In genomic region chr3:98157073-98157472, GRCm38 (mm10) we compare ENCODE assay signal across 23 mouse cellular contexts. TPM values are rescaled to one million over a fixed set of nuclear protein-coding genes. Genes with fewer than 3 reads are reported as not detected.
"Had no signal": no experiment of that assay in that cellular context is flagged by ENCODE, and none has a peak within 500 bp of the region (broad histone marks: within the 10 kb centered on the region; RNA-seq: fewer than 3 reads in every experiment).

No protein-coding gene starts in this region.

- DNase-seq: kidney, adult 2 months; kidney, postnatal 14 days; liver, embryonic 13.5 days; lung, adult 18-20 months; retina, postnatal 1 day; thymus, postnatal 36 days had no signal

- H3K27me3 ChIP-seq: kidney, embryonic 15.5 days; limb, embryonic 15.5 days; liver, embryonic 13.5 days; megakaryocyte, embryonic 14.5 days; midbrain, embryonic 12.5 days; neural tube, embryonic 15.5 days had no signal

- H3K27ac ChIP-seq: kidney, embryonic 15.5 days; limb, embryonic 15.5 days; liver, embryonic 13.5 days; midbrain, embryonic 12.5 days; neural tube, embryonic 15.5 days had no signal

- H3K4me3 ChIP-seq: kidney, embryonic 15.5 days; limb, embryonic 15.5 days; liver, embryonic 13.5 days; megakaryocyte, embryonic 14.5 days; midbrain, embryonic 12.5 days; myocyte; neural tube, embryonic 15.5 days had no signal

- H3K4me1 ChIP-seq: kidney, embryonic 15.5 days; liver, embryonic 13.5 days; midbrain, embryonic 12.5 days; neural tube, embryonic 15.5 days had no signal

- H3K36me3 ChIP-seq: kidney, embryonic 15.5 days; limb, embryonic 15.5 days; liver, embryonic 13.5 days; midbrain, embryonic 12.5 days; neural tube, embryonic 15.5 days had no signal

- H3K9ac ChIP-seq: kidney, embryonic 15.5 days; limb, embryonic 15.5 days; liver, embryonic 13.5 days; midbrain, embryonic 12.5 days; neural tube, embryonic 15.5 days had no signal

- H3K4me2 ChIP-seq: kidney, embryonic 15.5 days; limb, embryonic 15.5 days; liver, embryonic 13.5 days; midbrain, embryonic 12.5 days; neural tube, embryonic 15.5 days had no signal

- H3K9me3 ChIP-seq: kidney, embryonic 15.5 days; limb, embryonic 15.5 days; liver, embryonic 13.5 days; megakaryocyte, embryonic 14.5 days; midbrain, embryonic 12.5 days; neural tube, embryonic 15.5 days had no signal

RNA-seq across cellular contexts. Expression of gene Adam30, which starts 3.4 kb away (rescaled TPM):
- total RNA-seq: layer of hippocampus, postnatal 25 days; left cerebral cortex, adult 8-10 months; left cerebral cortex, postnatal 25 days; midbrain, postnatal 0 days had no signal
- polyA plus RNA-seq: kidney, adult 2 months; kidney, embryonic 15.5 days; large intestine, adult 2 months; limb, embryonic 11.5 days; limb, embryonic 15.5 days; liver, embryonic 13.5 days; lung, embryonic 16.5 days; midbrain, embryonic 12.5 days; midbrain, postnatal 0 days; myocyte; neural tube, embryonic 11.5 days; neural tube, embryonic 15.5 days; spleen, adult 2 months; stomach, embryonic 16.5 days; thymus, postnatal 0 days had no signal
